Mouse (Mus musculus) kidney, adult 8-10 months (tissue): ENCODE data around the gene Gapvd1.

ENCODE experiments used
- DNase-seq, 2 experiments: peaks; one replicate each; pipeline ENCODE4 v3.0.0; 2022

Gene Gapvd1

GRCm38 (mm10) chr2:34708675-34709074 lies 46.4 kb downstream of the Gapvd1 start:
- no peak for DNase-seq

- no peak for DNase-seq
Observed at GRCm38 (mm10) chr2:34696592-34696991, 58.4 kb downstream of the Gapvd1 start.

DNA sequence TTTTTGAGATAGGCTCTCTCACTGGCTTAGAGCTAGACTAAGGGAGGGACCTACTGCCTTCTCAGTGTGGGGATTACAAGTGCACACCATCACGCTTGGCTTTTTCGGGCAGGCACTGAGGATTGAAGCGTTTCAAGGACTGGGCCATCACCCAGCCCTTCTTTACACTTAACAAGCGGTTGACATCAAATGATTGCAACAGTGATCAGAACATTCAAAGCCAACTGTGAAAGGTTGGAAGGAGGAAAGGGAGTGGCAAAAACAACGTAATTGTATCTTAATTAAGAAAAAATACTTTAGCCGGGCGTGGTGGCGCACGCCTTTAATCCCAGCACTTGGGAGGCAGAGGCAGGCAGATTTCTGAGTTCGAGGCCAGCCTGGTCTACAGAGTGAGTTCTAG lies 62.2 kb downstream of the Gapvd1 start:
- no peak for DNase-seq

DNA sequence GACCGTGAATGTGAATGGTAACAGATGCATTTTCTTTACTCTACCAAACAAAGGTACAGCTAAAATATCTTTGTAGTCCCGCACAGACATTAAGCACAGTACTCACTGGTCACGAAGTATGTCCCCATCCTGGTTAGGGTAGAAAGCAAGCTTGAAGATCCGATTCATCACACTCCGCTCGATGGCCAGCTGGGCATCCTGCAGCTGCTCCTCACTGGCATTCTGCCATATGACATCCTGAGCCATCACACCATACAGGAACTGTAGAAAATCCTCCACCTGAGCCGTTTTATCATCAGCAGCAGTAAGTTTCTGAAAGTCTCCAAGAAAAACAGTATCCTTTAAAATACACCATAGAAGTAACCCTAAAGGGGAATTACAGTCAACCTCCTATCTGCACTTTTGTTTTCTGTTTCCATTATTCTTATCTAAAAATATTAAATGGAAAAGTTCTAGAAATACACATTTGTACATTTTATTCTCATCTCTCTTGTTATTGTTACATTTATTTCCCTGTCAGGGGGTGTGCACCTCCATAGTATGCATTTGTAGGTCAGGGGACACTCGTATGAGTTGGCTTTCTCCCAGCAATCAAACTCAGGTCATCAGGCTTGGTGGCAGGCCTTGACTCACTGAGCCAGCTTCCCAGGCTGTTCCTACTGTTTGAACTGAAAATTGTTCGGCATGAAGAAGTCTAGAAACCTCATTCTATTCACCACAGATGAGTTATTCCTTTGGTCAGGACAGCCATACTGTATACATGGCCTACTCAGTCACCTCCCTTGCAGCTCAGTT lies 70.8 kb downstream of the Gapvd1 start:
- no peak for DNase-seq

GRCm38 (mm10) chr2:34677976-34678375 lies 77.1 kb downstream of the Gapvd1 start:
- no peak for DNase-seq

DNA sequence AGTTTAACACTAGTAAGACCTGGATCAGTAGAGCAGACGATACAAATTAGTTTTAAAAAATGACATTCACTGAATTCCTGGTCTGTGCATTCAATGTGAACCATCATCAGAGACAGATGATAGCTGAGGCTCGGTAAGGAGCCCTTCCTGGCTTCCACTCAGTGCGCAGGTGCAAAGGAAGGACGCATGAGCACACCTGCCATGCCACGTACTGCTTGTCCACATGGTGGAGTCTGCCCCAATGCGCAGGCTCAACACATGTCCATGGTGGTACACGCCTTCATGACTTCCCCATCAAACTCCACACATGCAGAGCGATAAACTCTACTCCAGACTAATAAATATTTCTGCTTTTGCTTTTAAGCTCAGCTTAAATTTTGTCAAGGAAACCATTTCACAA lies 78.0 kb downstream of the Gapvd1 start:
- no peak for DNase-seq

GRCm38 (mm10) chr2:34673846-34674245 lies 81.2 kb downstream of the Gapvd1 start:
- DNase-seq: no peak

DNA sequence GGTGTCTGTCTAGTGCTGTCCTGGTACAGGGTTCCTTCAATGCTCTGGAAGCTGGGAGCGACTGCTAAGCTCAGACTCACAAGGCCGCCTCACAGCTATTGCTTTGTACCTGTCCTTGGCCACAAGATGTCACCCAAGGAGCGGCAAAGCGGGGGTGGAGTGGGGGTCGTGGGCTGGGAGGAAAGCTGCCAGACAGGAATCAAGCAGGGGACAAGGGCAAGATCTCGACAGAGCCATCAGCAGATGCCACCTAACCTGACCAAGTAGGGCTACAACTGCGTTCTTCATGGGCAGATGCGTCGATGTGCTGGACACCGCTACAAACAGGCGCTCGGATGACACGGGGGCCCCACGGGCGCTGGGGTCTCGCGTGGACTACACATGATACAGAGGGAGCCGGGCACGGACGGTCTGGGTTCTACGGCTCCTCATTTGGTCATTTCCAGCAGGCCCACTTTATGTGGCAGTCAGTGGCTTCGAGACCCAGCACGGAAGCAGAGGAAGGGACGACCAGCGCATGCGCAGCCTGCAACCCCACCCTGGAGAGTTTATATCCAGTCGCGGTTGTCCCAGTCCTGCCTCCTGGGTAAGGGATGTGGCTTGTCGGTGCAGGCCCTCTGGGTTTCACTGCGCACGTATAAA lies 83.5 kb downstream of the Gapvd1 start:
- peak in 1 of 2 experiments; percentile 15 for DNase-seq

GRCm38 (mm10) chr2:34670470-34670869 lies 84.6 kb downstream of the Gapvd1 start:
- no peak for DNase-seq

DNA sequence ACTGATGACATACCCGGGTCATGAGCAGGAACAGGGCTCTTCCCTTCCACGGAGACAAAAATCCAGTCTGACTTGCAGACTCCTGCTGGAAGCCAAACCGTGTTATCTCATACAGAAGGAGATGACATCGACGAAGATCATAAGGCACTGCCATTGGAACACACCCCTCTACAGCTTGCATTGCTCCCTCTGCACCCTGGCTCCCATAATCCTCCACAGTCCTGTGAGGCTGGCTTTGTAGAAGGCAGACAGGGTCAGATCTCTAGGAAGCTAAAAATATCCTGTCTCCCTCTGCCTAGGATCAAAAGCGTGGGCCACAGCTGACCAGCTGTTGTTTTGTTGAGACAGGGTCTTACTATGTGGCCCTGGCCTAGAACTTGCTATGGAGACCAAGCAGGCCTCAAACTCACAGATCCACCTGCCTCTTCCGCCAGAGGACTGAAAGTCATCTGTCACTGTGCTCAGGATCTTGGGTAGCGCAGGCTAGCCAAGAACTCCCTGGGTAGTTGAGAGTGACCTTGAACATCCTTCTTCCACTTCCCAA lies 85.8 kb downstream of the Gapvd1 start:
- no peak for DNase-seq

GRCm38 (mm10) chr2:34668440-34669191 lies 86.4 kb downstream of the Gapvd1 start:
- no peak for DNase-seq

GRCm38 (mm10) chr2:34667820-34668219 lies 87.2 kb downstream of the Gapvd1 start:
- no peak for DNase-seq

GRCm38 (mm10) chr2:34647410-34647809 lies 107.6 kb downstream of the Gapvd1 start:
- peak in 1 of 2 experiments; percentile 38 for DNase-seq

- DNase-seq: no peak
Observed at GRCm38 (mm10) chr2:34646541-34646865, 108.5 kb downstream of the Gapvd1 start.

DNA sequence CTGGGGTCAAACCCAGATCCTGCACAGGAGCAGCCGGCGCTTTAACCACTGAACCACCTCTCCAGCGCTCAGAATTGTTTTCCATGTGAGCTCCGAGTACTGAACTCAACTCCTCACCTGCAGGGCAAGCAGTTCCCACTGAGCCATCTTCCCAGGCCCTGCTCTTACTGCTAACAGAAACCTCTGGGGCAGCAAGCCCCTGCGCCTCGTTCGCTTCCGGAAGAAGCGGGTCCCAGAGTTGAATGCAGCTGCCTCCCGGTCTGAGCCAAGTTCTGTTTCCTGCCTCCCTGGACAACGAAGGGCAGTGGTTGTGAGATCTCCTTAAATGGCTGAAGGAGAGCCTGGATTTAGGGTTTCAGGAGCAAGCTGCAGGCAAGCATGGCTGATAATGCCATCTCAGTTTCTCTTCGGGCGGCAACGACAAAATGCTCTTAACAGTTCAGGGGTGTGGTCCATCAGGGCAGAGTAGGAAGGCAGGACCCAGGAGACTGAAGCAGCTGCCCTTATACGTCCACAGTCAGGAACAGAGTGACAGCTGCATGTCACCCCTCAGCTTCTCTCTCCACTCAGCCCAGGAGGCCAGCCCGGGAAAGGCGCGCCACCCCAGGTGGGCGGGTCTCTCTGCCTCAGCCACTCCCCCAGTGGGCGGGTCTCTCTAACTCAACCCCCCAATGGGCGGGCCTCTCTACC lies 109.0 kb downstream of the Gapvd1 start:
- peak; percentile 59 to 76 for DNase-seq

GRCm38 (mm10) chr2:34644571-34645526 lies 110.2 kb downstream of the Gapvd1 start:
- DNase-seq: no peak

GRCm38 (mm10) chr2:34642351-34642750 lies 112.7 kb downstream of the Gapvd1 start:
- DNase-seq: peak in 1 of 2 experiments; percentile 23

DNA sequence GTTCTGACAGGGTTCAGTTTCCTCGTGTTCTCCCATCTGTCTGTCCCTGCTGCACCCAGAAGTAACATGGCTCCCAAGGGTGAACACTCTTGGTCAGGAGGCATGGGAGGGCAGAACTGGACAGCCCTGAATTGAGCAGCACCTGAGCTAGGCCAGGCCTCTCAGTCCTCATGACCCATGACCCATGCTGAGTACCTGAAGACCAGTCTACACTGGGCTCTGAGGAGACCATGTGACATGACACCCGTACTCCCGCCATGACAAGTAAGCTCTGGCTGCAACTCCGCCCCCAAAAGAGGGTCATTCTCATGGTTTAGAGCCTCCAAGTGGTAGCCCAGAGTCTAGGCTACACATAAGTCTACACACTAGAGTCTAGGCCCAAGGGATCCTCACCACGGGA lies 115.3 kb downstream of the Gapvd1 start:
- no peak for DNase-seq

DNA sequence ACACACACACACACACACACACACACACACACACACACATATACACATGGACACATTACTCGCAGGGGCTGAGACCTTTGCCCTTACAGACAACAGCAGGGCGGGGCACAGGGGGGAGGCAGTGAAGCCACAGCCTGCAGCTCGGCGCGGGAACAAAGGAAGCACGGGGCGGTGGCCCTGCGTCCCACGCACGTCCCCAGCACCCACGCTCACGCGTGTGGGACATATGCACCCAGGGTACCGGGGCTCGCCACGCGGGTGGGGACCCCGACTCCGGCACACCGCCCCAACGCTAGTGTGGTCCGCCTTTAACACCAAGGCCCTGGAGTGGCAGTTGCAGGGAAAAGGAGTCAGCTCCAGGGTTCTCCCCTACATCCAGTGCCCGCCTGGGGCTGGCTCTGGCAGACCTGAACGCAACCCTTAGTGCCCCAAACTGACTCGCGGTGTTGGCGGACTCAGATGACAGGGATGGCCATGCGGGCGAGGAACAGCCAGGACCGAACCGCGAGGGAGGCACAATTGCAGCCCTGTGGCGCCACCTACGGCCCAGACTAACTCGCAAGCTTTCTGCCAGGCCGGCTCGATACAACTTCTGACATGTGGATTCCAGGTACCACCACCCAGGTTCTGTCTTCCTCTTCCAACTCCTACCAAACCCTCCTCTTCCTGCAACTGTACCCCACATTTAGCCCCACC lies 115.9 kb downstream of the Gapvd1 start:
- peak; percentile 68 to 87 for DNase-seq

GRCm38 (mm10) chr2:34635249-34636165 lies 119.5 kb downstream of the Gapvd1 start:
- no peak for DNase-seq
